Mouse (Mus musculus): ENCODE results near the gene Noc2l. TPM values are rescaled to one million over a fixed set of nuclear protein-coding genes. Genes with fewer than 3 reads are reported as not detected.

The Noc2l gene
- total and polyA plus RNA-seq, 3 experiments = 173 to 244 (median 197) TPM

- dilution Hi-C loops (cut with MboI; ENCODE audit: extremely low pct_ligation_motif_present, extremely low pct_unique_long_range_greater_than_20kb, low sequenced_read_pairs) = no loop called here
- H3K9ac ChIP-seq (ENCODE audit: insufficient read depth, low read depth) = no peak overlapping the region
Observed at GRCm38 (mm10) chr4:156208872-156209271, 26.9 kb upstream of the Noc2l start.

GRCm38 (mm10) chr4:156209963-156210635 lies 25.7 kb upstream of the Noc2l start:
- in situ Hi-C loops (cut with MboI; ENCODE audit: low pct_ligation_motif_present, low pct_unique_long_range_greater_than_20kb, low sequenced_read_pairs) = no loop called here
- dilution Hi-C loops (cut with MboI; ENCODE audit: extremely low pct_ligation_motif_present, extremely low pct_unique_long_range_greater_than_20kb, low sequenced_read_pairs) = no loop called here
- Histone ChIP-seq H3K4me1 (ENCODE audit: control insufficient read depth in 1 of 2, insufficient read depth in 2 of 2) (peaks cover 0 to 7% of the 10 kb centered on the region in 2 experiments; a peak in 3 of 4 replicates), H3K79me2 (replicated peaks; ENCODE audit: control insufficient read depth, extremely low read depth, insufficient read depth, poor library complexity, severe bottlenecking) (no peaks in the 10 kb centered on the region), H3K36me3 (replicated peaks in 1 of 2; ENCODE audit: control insufficient read depth in 1 of 2, insufficient read depth in 1 of 2, low read length in 1 of 2) (no peaks in the 10 kb centered on the region), H3K4me3 (replicated peaks in 1 of 3; ENCODE audit: low read depth in 2 of 3, low read length in 2 of 3, poor library complexity in 1 of 3) (no peak overlapping the region), H3K27me3 (replicated peaks) (peaks cover 3% of the 10 kb centered on the region), H3K9me3 (replicated peaks; ENCODE audit: low read length) (no peaks in the 10 kb centered on the region), H3K9ac (ENCODE audit: insufficient read depth, low read depth) (no peak overlapping the region), H3K27ac (ENCODE audit: insufficient read depth, low read depth) (no peak overlapping the region), H3K4me2 (ENCODE audit: insufficient read depth, low read depth, poor library complexity, severe bottlenecking) (no peak overlapping the region)
- TF ChIP-seq USF2 (conservative IDR thresholded peaks at IDR 0.05; ENCODE audit: low read depth, low read length) (no peak), HCFC1 (IDR thresholded peaks at IDR 0.05; ENCODE audit: low read depth, low read length) (no peak), MAX (IDR thresholded peaks at IDR 0.05; ENCODE audit: low read length) (no peak), MAZ (IDR thresholded peaks at IDR 0.05; ENCODE audit: low read depth, low read length) (no peak)
- DNase-seq (ENCODE audit: extremely low read depth) = no peak

More at GRCm38 (mm10) chr4:156208872-156209271, 26.9 kb upstream of the Noc2l start:
- no peaks in the 10 kb centered on the region for H3K36me3 ChIP-seq (replicated peaks in 1 of 2; ENCODE audit: control insufficient read depth in 1 of 2, insufficient read depth in 1 of 2, low read length in 1 of 2)
- H3K9me3 ChIP-seq (replicated peaks; ENCODE audit: low read length) = no peaks in the 10 kb centered on the region
- no peaks in the 10 kb centered on the region for H3K79me2 ChIP-seq (replicated peaks; ENCODE audit: control insufficient read depth, extremely low read depth, insufficient read depth, poor library complexity, severe bottlenecking)
- H3K4me2 ChIP-seq (ENCODE audit: insufficient read depth, low read depth, poor library complexity, severe bottlenecking) = no peak overlapping the region
- no peak for DNase-seq (ENCODE audit: extremely low read depth)
- in situ Hi-C loops (cut with MboI; ENCODE audit: low pct_ligation_motif_present, low pct_unique_long_range_greater_than_20kb, low sequenced_read_pairs) = no loop called here
- no peak overlapping the region for H3K4me3 ChIP-seq (replicated peaks in 1 of 3; ENCODE audit: low read depth in 2 of 3, low read length in 2 of 3, poor library complexity in 1 of 3)
- no peak overlapping the region for H3K27ac ChIP-seq (ENCODE audit: insufficient read depth, low read depth)
- no peak for TF ChIP-seq JUN (IDR thresholded peaks at IDR 0.05; ENCODE audit: insufficient read depth, low read depth, low read length)
- no peak for TF ChIP-seq E2F4 (IDR thresholded peaks at IDR 0.05; ENCODE audit: insufficient replicate concordance, low read depth, low read length)
- H3K4me1 ChIP-seq (ENCODE audit: control insufficient read depth in 1 of 2, insufficient read depth in 2 of 2) = peaks cover 0 to 3% of the 10 kb centered on the region in 2 experiments; a peak in 2 of 4 replicates
- H3K27me3 ChIP-seq (replicated peaks) = peaks cover 15% of the 10 kb centered on the region

- Histone ChIP-seq H3K36me3 (replicated peaks in 1 of 2; ENCODE audit: control insufficient read depth in 1 of 2, insufficient read depth in 1 of 2, low read length in 1 of 2) (no peaks in the 10 kb centered on the region), H3K9ac (ENCODE audit: insufficient read depth, low read depth) (no peak overlapping the region), H3K9me3 (replicated peaks; ENCODE audit: low read length) (no peaks in the 10 kb centered on the region), H3K79me2 (replicated peaks; ENCODE audit: control insufficient read depth, extremely low read depth, insufficient read depth, poor library complexity, severe bottlenecking) (no peaks in the 10 kb centered on the region), H3K4me3 (replicated peaks in 1 of 3; ENCODE audit: low read depth in 2 of 3, low read length in 2 of 3, poor library complexity in 1 of 3) (no peak overlapping the region), H3K27ac (ENCODE audit: insufficient read depth, low read depth) (no peak overlapping the region), H3K4me1 (ENCODE audit: control insufficient read depth in 1 of 2, insufficient read depth in 2 of 2) (peaks cover 13 to 15% of the 10 kb centered on the region in 2 experiments), H3K27me3 (replicated peaks) (no peaks in the 10 kb centered on the region), H3K4me2 (ENCODE audit: insufficient read depth, low read depth, poor library complexity, severe bottlenecking) (no peak overlapping the region)
- in situ Hi-C loops (cut with MboI; ENCODE audit: low pct_ligation_motif_present, low pct_unique_long_range_greater_than_20kb, low sequenced_read_pairs) = no loop called here
- dilution Hi-C loops (cut with MboI; ENCODE audit: extremely low pct_ligation_motif_present, extremely low pct_unique_long_range_greater_than_20kb, low sequenced_read_pairs) = no loop called here
- DNase-seq (ENCODE audit: extremely low read depth) = no peak
- TF ChIP-seq IRF4 (IDR thresholded peaks at IDR 0.05; ENCODE audit: low read depth, low read length) (peak; percentile 71; the same call in 1 of the 2 replicates), NRF1 (IDR thresholded peaks at IDR 0.05; ENCODE audit: low read depth, low read length) (no peak)
Observed at GRCm38 (mm10) chr4:156213134-156213533, 22.7 kb upstream of the Noc2l start.

Data from CH12.LX (cell line).